Mouse (Mus musculus): ENCODE measurements around the gene Pi4kb. TPM values are rescaled to one million over a fixed set of nuclear protein-coding genes. Genes with fewer than 3 reads are reported as not detected.

Gene Pi4kb
- polyA plus RNA-seq, 1 experiment from 2014 or later, result 23.8 TPM

DNA sequence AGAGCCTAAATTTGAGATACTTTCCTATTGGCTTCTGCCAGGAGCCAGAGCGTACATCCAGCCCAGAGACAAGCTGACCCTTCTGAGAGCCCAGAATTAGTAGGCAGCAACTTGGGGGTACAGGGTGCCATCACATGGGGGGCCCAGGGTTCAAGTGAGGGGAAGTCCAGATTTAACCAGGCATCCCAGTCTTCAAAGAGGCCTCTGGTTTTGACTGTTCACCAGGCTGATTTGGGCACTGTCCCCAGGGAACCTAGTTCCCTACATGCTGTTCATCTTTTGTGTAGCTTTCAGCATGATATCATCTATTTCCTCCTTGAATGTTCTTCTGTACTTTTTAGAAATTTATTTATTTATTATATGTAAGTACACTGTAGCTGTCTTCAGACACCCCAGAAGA, 9.5 kb upstream of the Pi4kb start:
- no peaks in the 10 kb centered on the region for H3K27me3 ChIP-seq (replicated peaks; ENCODE audit: low read depth, poor library complexity, severe bottlenecking)
- 98% methylated on average over 1 of the region's 1 CpGs for WGBS
- no peak for DNase-seq (ENCODE audit: low spot score)

DNA sequence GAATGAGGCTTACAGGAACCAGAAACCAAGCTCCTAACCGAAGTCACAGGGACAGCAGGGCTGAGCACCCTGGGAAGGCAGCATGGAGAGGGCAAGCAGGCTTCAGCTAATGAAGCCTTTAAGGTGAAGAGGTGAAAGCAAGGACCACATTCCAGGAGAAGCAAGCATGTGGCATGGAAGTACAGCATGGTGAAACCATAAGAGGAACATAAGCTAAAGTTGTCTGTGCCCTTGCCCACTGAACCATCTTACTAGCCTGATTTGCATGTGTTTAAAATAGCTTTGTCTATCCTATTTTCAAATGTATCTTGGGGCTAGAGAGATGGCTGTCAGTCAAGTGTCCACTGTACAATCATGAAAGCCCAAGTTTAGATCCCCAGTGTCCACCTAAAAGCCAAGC, 8.7 kb upstream of the Pi4kb start:
- no peaks in the 10 kb centered on the region for H3K27me3 ChIP-seq (replicated peaks; ENCODE audit: low read depth, poor library complexity, severe bottlenecking)
- no peak overlapping the region for H3K4me3 ChIP-seq
- no peak for DNase-seq (ENCODE audit: low spot score)
- H3K36me3 ChIP-seq (replicated peaks), result no peaks in the 10 kb centered on the region
- H3K9me3 ChIP-seq, result no peaks in the 10 kb centered on the region
- WGBS, result 77% methylated on average over 1 of the region's 1 CpGs
- H3K27ac ChIP-seq (replicated peaks), result no peak overlapping the region
- H3K4me1 ChIP-seq, result no peaks in the 10 kb centered on the region

More for the DNA sequence above, 9.5 kb upstream of the Pi4kb start:
- Histone ChIP-seq H3K4me1 (no peaks in the 10 kb centered on the region), H3K27ac (replicated peaks) (no peak overlapping the region), H3K36me3 (replicated peaks) (no peaks in the 10 kb centered on the region), H3K4me3 (no peak overlapping the region), H3K9me3 (no peaks in the 10 kb centered on the region)

DNA sequence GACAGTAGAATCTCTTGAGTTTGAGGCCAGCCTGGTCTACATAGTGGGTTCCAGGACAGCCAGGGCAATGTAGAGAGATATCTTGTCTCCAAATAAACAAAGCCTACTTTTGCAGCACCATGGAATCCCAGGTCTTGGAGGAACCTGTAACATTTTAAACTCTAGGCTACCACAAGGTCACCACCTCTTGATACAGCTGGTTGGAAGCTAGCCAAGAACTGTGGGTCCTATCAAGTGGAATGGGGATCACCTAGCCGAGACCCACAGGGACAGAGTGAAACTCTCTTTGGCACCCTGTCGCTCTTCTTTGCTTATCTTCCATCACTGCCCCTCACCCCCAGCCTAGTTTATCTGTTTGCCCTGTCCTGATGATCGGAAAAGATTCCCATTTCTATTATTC, 2.0 kb upstream of the Pi4kb start:
- Histone ChIP-seq H3K4me3 (no peak overlapping the region), H3K27me3 (replicated peaks; ENCODE audit: low read depth, poor library complexity, severe bottlenecking) (no peaks in the 10 kb centered on the region)
- DNase-seq (ENCODE audit: low spot score), result no peak

DNA sequence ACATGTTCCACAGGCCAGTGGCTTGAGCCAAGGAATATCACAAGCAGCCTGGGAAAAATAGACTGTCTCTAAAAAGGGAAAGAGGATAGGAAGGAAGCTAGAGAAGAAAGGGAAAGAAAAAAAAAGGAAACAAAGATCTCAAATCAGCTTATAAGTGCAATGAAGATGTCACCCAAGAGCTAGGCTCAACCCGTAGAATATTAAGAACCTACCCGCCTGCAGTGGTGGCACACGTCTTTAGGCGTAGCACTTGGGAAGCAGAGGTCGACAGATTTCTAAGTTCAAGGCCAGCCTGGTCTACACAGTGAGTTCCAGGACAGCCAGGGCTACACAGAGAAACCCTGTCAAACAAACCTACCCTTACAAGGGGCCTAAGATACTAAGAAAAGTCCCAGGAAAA, 911 bp upstream of the Pi4kb start:
- Histone ChIP-seq H3K27ac (replicated peaks) (no peak overlapping the region; the same call in 1 of the 2 replicates), H3K36me3 (replicated peaks) (peaks cover 15% of the 10 kb centered on the region), H3K27me3 (replicated peaks; ENCODE audit: low read depth, poor library complexity, severe bottlenecking) (no peaks in the 10 kb centered on the region), H3K4me1 (peaks cover 19% of the 10 kb centered on the region), H3K4me3 (peak overlapping the region; percentile 73), H3K9me3 (no peaks in the 10 kb centered on the region)
- no peak for DNase-seq (ENCODE audit: low spot score)
- WGBS, result 89% methylated on average over 5 of the region's 5 CpGs

More for the DNA sequence above, 2.0 kb upstream of the Pi4kb start:
- Histone ChIP-seq H3K27ac (replicated peaks) (no peak overlapping the region), H3K9me3 (no peaks in the 10 kb centered on the region), H3K4me1 (peaks cover 19% of the 10 kb centered on the region), H3K36me3 (replicated peaks) (peaks cover 7% of the 10 kb centered on the region)
- 82% methylated on average over 3 of the region's 3 CpGs for WGBS

DNA sequence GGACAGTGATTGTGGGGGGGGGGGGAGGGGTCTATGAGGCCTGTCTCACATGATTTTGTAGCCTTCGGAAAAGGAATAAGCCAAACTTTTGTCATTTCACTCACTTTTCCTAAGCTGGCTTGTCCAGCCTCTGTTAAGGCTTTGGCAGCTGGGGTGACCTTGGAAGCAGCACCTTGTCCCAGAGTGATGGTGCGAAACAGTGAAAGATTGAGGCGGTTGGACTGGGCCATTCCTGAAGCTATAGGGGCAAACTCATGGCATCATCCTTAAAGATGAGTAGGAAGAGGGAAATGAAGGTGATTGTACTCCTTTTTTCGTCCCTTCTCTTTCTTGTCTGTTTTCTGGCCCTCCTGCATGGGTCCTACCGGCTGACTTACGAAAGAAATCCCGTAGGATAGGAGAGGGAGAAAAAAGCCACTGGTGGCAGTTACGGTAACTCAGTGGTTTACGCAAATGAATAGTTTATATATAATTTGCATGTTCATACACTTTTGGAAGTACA, 454 bp upstream of the Pi4kb start:
- Histone ChIP-seq H3K4me1 (peaks cover 19% of the 10 kb centered on the region), H3K27ac (replicated peaks) (peak overlapping the region; percentile 96)
- DNase-seq (ENCODE audit: low spot score), result no peak

DNA sequence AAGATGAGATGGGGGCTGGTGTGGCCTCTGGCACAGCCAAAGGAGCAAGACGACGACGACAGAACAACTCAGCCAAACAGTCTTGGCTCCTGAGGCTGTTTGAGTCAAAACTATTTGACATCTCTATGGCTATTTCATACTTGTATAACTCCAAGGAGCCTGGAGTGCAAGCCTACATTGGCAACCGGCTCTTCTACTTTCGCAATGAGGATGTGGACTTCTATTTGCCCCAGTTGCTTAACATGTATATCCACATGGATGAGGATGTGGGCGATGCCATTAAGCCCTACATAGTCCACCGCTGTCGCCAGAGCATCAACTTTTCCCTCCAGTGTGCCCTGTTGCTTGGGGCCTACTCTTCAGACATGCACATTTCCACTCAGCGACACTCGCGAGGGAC, 9.8 kb downstream of the Pi4kb start:
- WGBS, result 91% methylated on average over 11 of the region's 11 CpGs
- no peak overlapping the region for H3K4me3 ChIP-seq
- H3K36me3 ChIP-seq (replicated peaks), result peaks cover 88% of the 10 kb centered on the region
- H3K27ac ChIP-seq (replicated peaks), result no peak overlapping the region
- H3K27me3 ChIP-seq (replicated peaks; ENCODE audit: low read depth, poor library complexity, severe bottlenecking), result no peaks in the 10 kb centered on the region
- DNase-seq (ENCODE audit: low spot score), result no peak
- H3K4me1 ChIP-seq, result peaks cover 8% of the 10 kb centered on the region
- H3K9me3 ChIP-seq, result no peaks in the 10 kb centered on the region

More for the DNA sequence above, 454 bp upstream of the Pi4kb start:
- Histone ChIP-seq H3K9me3 (no peaks in the 10 kb centered on the region), H3K4me3 (peak overlapping the region; percentile 73), H3K36me3 (replicated peaks) (peaks cover 18% of the 10 kb centered on the region), H3K27me3 (replicated peaks; ENCODE audit: low read depth, poor library complexity, severe bottlenecking) (no peaks in the 10 kb centered on the region)
- 20% methylated on average over 9 of the region's 9 CpGs for WGBS

DNA sequence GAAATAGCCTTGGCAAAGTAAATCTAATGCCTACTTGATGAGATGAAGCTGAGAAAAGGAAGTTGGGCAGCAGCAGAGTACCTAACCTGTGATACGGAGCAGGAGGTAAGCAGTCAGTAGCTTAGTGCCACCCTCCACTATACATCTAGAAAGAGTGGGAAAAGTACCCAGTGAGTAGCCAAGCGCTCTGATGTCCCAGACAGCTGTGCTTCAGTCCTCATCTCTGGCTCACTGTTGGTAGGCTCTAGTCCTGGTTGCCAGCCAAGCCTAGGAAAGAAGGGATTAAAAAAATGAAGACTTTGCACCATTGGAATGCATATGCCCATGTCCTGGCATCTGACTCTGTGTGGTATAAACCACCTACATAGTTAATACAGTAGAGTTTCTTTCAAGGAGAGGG, 11.0 kb downstream of the Pi4kb start:
- 87% methylated on average over 2 of the region's 2 CpGs for WGBS
- Histone ChIP-seq H3K27ac (replicated peaks) (no peak overlapping the region), H3K4me1 (peaks cover 11% of the 10 kb centered on the region), H3K4me3 (no peak overlapping the region), H3K9me3 (no peaks in the 10 kb centered on the region), H3K27me3 (replicated peaks; ENCODE audit: low read depth, poor library complexity, severe bottlenecking) (no peaks in the 10 kb centered on the region), H3K36me3 (replicated peaks) (peaks cover 86% of the 10 kb centered on the region)
- no peak for DNase-seq (ENCODE audit: low spot score)

DNA sequence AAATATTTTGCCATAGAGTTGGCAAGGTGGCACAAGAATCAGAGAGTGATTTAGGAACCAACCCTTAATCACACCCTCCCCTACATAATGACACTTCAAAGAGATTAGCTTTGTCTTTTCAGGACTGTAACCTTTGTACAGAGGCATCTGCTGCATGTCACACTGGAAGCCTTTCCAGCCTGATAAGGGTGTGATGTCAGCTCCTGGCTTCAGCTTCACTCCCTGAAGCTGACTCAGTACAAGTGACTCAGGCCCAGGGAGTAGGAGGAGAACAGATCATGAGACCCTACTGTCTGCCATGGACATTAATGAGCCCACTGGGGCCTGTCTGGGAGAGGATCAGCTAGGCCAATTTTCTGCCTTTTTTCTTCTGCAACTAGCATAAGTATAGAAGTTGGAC, 13.0 kb downstream of the Pi4kb start:
- Histone ChIP-seq H3K4me3 (no peak overlapping the region), H3K4me1 (peaks cover 11% of the 10 kb centered on the region), H3K9me3 (no peaks in the 10 kb centered on the region), H3K36me3 (replicated peaks) (peaks cover 80% of the 10 kb centered on the region), H3K27me3 (replicated peaks; ENCODE audit: low read depth, poor library complexity, severe bottlenecking) (no peaks in the 10 kb centered on the region), H3K27ac (replicated peaks) (no peak overlapping the region)
- no peak for DNase-seq (ENCODE audit: low spot score)

DNA sequence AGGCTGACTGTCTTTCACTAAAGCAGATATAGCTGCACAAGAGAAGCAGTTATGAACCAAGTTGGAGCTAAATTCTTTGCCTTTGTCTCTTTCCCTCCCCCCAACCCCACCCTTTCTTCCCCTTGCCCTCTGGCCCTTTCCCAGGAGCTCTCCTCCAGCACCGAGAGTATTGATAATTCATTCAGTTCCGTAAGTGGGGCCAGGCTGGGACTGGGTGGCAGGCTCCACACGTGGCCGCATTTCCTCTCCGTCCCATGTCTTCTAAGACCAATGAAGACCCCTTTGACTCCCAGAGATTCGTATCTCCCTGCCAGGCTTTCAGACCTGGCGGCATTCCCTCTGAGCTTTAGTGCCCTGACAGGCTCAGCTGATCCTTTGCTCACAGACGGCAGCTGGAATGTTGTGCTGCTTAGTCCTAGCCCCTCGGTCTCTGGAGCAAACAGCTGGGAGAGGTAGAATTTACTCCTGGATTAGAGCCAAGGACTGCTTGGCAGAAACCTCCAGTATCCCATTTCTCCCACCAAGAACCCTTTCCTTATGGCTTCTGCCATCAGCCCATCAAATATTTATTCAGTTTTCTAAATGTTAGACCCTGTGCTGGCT, 14.7 kb downstream of the Pi4kb start:
- Histone ChIP-seq H3K4me1 (peaks cover 11% of the 10 kb centered on the region), H3K27me3 (replicated peaks; ENCODE audit: low read depth, poor library complexity, severe bottlenecking) (no peaks in the 10 kb centered on the region), H3K27ac (replicated peaks) (no peak overlapping the region; the same call in 1 of the 2 replicates), H3K9me3 (no peaks in the 10 kb centered on the region), H3K4me3 (no peak overlapping the region), H3K36me3 (replicated peaks) (peaks cover 82% of the 10 kb centered on the region)
- DNase-seq (ENCODE audit: low spot score), result no peak
- WGBS, result 43% methylated on average over 9 of the region's 9 CpGs

DNA sequence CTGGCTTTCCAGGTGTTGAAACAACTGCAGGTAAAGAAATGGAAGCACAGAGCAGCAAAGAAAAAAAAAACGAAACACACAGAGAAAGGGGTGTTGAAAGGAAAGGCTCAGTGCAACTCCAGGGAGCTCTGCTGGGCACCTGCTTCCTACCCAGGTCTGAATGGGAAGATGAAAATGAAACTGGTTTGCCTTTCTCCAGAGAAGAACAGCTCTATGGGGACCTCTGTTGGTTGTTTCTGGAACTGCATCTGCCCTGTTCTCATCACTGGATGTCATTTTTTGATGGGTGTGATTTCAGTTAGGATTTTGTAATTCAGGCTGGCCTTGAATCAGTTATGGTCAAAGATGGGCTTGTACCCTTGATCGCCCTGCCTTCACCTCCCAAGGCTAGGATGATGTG, 22.4 kb downstream of the Pi4kb start:
- no peaks in the 10 kb centered on the region for H3K9me3 ChIP-seq
- no peaks in the 10 kb centered on the region for H3K4me1 ChIP-seq
- no peaks in the 10 kb centered on the region for H3K27me3 ChIP-seq (replicated peaks; ENCODE audit: low read depth, poor library complexity, severe bottlenecking)
- H3K4me3 ChIP-seq, result no peak overlapping the region
- no peak overlapping the region for H3K27ac ChIP-seq (replicated peaks)
- peak; percentile 73 for DNase-seq (ENCODE audit: low spot score)
- WGBS, result 41% methylated on average over 2 of the region's 2 CpGs
- peaks cover 100% of the 10 kb centered on the region for H3K36me3 ChIP-seq (replicated peaks)

DNA sequence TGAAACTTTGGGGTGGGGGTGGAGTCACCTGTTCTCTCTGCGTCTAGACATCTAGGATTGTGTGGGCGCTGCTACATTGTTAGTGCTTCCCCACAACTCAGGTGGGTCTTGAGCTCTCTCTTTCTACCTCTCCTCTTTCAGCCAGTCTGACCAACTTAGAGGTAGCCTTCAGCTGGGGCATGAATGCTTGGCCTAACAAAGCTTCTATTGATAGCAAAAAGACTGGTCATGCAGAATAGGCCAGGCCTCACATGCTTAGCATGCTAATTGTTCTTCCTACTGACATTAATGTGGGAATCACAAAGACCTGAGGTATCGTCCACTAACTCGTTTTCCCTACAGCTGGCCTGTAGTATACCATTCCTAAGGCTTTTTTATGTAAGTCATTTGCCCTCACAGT, 28.0 kb downstream of the Pi4kb start:
- no peaks in the 10 kb centered on the region; the same call in 1 of the 2 replicates for H3K4me1 ChIP-seq
- H3K27me3 ChIP-seq (replicated peaks; ENCODE audit: low read depth, poor library complexity, severe bottlenecking), result no peaks in the 10 kb centered on the region
- no peak overlapping the region for H3K27ac ChIP-seq (replicated peaks)
- H3K9me3 ChIP-seq, result no peaks in the 10 kb centered on the region
- whole genome bisulfite sequencing, result 77% methylated on average over 4 of the region's 4 CpGs
- no peak for DNase-seq (ENCODE audit: low spot score)
- H3K36me3 ChIP-seq (replicated peaks), result peaks cover 99% of the 10 kb centered on the region
- H3K4me3 ChIP-seq, result no peak overlapping the region

DNA sequence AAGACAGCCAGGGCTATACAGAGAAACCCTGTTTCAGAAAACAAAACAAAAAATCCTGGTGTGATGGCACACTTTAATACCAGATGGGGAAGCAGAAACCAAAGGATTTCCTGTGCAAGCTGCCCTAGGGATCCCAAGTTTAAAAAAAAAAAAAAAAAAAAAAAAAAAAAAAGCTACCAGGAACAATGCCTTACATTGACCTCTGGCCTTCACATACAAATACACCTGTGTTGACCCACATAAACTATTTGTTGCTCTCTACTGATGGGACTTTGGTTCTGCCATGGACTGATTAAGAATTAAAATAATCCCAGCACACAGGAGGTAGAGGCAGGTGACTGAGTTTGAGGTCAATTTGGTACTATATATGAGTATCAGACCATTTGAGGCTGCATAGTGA, 28.7 kb downstream of the Pi4kb start:
- H3K4me3 ChIP-seq, result no peak overlapping the region
- H3K27ac ChIP-seq (replicated peaks), result no peak overlapping the region
- H3K4me1 ChIP-seq, result no peaks in the 10 kb centered on the region; the same call in 1 of the 2 replicates
- no peaks in the 10 kb centered on the region for H3K9me3 ChIP-seq
- no peaks in the 10 kb centered on the region for H3K27me3 ChIP-seq (replicated peaks; ENCODE audit: low read depth, poor library complexity, severe bottlenecking)
- H3K36me3 ChIP-seq (replicated peaks), result peaks cover 99% of the 10 kb centered on the region
- DNase-seq (ENCODE audit: low spot score), result no peak

DNA sequence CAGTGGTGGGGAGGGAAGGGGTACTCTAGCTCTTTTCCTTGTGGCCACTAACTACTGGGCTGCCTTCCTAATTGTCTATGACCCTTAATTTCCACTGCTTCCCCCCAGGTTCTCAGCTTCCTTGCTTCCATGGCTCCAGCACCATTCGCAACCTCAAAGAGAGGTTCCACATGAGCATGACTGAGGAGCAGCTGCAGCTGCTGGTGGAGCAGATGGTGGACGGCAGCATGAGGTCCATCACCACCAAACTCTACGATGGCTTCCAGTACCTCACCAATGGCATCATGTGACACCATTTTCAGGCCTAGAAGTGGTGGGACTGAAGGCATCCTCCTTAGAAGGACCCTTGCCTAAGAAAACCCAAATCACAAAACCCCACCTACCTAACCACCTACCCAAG, 31.1 kb downstream of the Pi4kb start:
- Histone ChIP-seq H3K4me1 (no peaks in the 10 kb centered on the region; the same call in 1 of the 2 replicates), H3K4me3 (no peak overlapping the region), H3K9me3 (no peaks in the 10 kb centered on the region), H3K36me3 (replicated peaks) (peaks cover 99% of the 10 kb centered on the region), H3K27ac (replicated peaks) (no peak overlapping the region), H3K27me3 (replicated peaks; ENCODE audit: low read depth, poor library complexity, severe bottlenecking) (no peaks in the 10 kb centered on the region)
- no peak for DNase-seq (ENCODE audit: low spot score)
- 90% methylated on average over 3 of the region's 3 CpGs for WGBS
